Mouse (Mus musculus) kidney, adult 2 months (tissue): ENCODE measurements around the gene Galnt10. TPM values are rescaled to one million over a fixed set of nuclear protein-coding genes. Genes with fewer than 3 reads are reported as not detected.
A peak's percentile ranks its signal among the peaks of the same experiment; 100 is the strongest.

Experiments
- DNase-seq: peaks from one replicate; pipeline ENCODE4 v3.0.0; 2021
- H3K27ac ChIP-seq: fragments of 200-500 bp; 2 replicates; pipeline ENCODE4 v1.5.1; 2012; ENCODE audit warnings: low read depth, low read length, control low read depth, inconsistent platforms; ENCODE audit not compliant: insufficient read depth
- H3K27me3 ChIP-seq: fragments of 200-500 bp; replicated peaks from 2 replicates; pipeline ENCODE4 v1.6.1; 2012; ENCODE audit warnings: mild to moderate bottlenecking, moderate library complexity, low read length, inconsistent platforms; ENCODE audit not compliant: control insufficient read depth, insufficient read depth
- H3K36me3 ChIP-seq: fragments of 200-500 bp; 2 replicates; pipeline ENCODE4 v1.6.1; 2012; ENCODE audit warnings: mild to moderate bottlenecking, moderate library complexity, low read length, inconsistent platforms; ENCODE audit not compliant: control insufficient read depth, insufficient read depth
- H3K4me1 ChIP-seq: fragments of 200-500 bp; 2 replicates; pipeline ENCODE4 v1.6.1; 2011; ENCODE audit warnings: low read length; ENCODE audit not compliant: control insufficient read depth, insufficient read depth
- H3K4me3 ChIP-seq: fragments of 200-500 bp; 2 replicates; pipeline ENCODE4 v1.5.1; 2011; ENCODE audit warnings: mild to moderate bottlenecking, low read depth, low read length, control low read depth; ENCODE audit not compliant: insufficient read depth
- CTCF ChIP-seq: fragments of 200-500 bp; conservative IDR thresholded peaks from 2 replicates; pipeline ENCODE4 v1.5.1; 2011; ENCODE audit warnings: low read depth, mild to moderate bottlenecking, control low read depth, low read length, moderate library complexity, mixed read lengths; ENCODE audit not compliant: insufficient read depth, insufficient read length
- POLR2A ChIP-seq: fragments of 200-500 bp; IDR thresholded peaks from one replicate; pipeline ENCODE4 v1.6.1; 2011; ENCODE audit warnings: low read depth, low read length, control low read depth
- WGBS: fragments of 180-500 bp; shearing (Covaris S2); methylation state at CpG from one replicate; pipeline ENCODE4 v1.1.7; 2018; 5-methylcytosine and 5-hydroxymethylcytosine counted together
- polyA plus RNA-seq: library from polyadenylated mRNA; depleted of rRNA; stranded (reverse); fragments of >200 nt; gene quantifications from 2 replicates; pipeline ENCODE4 v1.2.3, GENCODE M21; 2012

Galnt10 gene
- polyA plus RNA-seq, 1 experiment, result 11.1 TPM

DNA sequence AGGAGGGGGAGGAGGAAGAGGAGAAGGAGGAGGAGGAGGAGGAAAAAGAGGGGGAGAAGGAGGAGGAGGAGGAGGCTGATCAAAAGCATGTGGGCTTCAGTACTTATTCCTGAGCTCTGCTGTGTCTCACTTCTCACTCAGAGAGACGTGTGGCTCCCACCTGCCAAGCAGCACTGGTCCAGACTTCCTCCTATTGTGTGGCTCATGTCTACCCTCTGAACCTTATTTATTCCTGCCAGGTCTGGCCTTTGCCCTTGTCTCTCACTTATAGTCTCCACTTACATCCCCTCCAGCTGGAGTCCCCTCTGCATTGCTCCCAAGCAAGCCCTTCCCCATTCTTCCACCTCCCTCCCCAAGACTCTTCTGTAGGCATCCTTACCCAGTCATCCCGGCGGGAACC lies 72.2 kb downstream of the Galnt10 start:
- WGBS, result 63% methylated on average over 3 of the region's 3 CpGs
- H3K4me1 ChIP-seq, result no peaks in the 10 kb centered on the region
- H3K27ac ChIP-seq, result no peak overlapping the region
- H3K36me3 ChIP-seq, result no peaks in the 10 kb centered on the region
- no peak for DNase-seq
- TF ChIP-seq POLR2A (no peak), CTCF (no peak)
- no peak overlapping the region for H3K4me3 ChIP-seq
- H3K27me3 ChIP-seq, result no peaks in the 10 kb centered on the region

DNA sequence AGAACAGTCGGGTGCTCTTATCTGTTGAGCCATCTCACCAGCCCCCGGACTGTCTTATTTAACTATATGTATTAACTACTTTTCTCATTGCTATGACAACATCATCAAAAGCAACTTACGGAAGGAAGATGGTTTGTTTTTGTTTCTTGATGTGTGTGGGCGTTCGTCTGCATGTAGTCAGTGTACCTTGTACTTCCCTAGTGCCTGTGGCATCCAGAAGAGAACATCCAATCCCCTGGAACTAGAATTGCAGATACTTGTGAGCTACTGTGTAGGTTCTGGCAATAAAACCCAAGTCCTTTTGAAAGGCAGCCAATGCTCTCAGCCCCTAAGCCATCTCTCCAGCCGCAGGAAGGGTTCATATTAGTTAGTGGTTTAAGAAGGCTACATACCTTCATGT lies 72.8 kb downstream of the Galnt10 start:
- Histone ChIP-seq H3K27ac (no peak overlapping the region), H3K4me3 (no peak overlapping the region), H3K27me3 (no peaks in the 10 kb centered on the region), H3K36me3 (no peaks in the 10 kb centered on the region), H3K4me1 (no peaks in the 10 kb centered on the region)
- TF ChIP-seq POLR2A, result no peak
- no peak for TF ChIP-seq CTCF
- no peak for DNase-seq
- WGBS, result 89% methylated on average over 6 of the region's 6 CpGs

DNA sequence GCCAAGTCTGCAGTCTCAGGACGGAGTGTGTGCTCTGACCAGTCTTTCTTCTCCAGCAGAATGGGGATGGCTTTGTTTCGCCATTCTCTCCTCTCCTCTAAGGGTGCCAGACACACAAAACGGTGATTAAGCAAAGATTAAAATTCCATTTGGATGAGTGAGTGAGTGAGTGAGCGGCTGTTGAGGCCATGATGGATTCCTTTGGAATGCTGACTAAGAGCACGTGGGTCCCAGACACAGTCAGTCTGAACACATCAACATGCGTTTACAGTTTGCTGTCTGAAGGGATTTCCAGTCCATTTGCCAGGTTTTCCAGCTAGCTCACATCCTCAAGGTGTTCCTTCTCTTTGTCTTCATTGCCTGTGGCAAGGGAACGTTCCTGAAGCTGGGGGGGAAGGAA lies 74.4 kb downstream of the Galnt10 start:
- DNase-seq, result no peak
- WGBS, result 50% methylated on average over 7 of the region's 7 CpGs
- TF ChIP-seq CTCF (no peak), POLR2A (no peak)
- Histone ChIP-seq H3K27me3 (no peaks in the 10 kb centered on the region), H3K36me3 (no peaks in the 10 kb centered on the region), H3K27ac (no peak overlapping the region), H3K4me1 (no peaks in the 10 kb centered on the region), H3K4me3 (no peak overlapping the region)

DNA sequence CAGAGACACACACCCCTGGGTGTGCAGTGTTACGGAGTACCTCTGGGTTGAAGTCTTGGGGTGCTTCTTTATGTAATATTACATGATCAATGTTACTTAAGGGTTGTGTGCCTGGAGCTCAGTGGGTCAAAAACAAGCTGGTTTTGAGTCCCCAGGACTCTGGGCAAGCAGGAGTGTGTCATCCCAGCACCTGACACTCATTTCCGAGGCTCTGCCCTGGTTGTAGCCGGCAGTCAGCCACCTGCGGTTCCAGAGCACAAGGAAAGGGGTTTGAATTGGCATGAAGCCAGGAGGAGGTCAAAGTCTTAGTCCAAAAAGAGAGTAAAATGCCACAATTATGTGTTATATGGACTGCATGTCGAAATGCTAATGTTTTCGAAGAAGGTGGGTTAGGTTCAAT lies 74.8 kb downstream of the Galnt10 start:
- no peak overlapping the region for H3K27ac ChIP-seq
- H3K36me3 ChIP-seq, result no peaks in the 10 kb centered on the region
- H3K4me1 ChIP-seq, result no peaks in the 10 kb centered on the region
- H3K4me3 ChIP-seq, result no peak overlapping the region
- DNase-seq, result no peak
- WGBS, result 66% methylated on average over 6 of the region's 6 CpGs
- no peak for TF ChIP-seq CTCF
- TF ChIP-seq POLR2A, result no peak
- no peaks in the 10 kb centered on the region for H3K27me3 ChIP-seq

DNA sequence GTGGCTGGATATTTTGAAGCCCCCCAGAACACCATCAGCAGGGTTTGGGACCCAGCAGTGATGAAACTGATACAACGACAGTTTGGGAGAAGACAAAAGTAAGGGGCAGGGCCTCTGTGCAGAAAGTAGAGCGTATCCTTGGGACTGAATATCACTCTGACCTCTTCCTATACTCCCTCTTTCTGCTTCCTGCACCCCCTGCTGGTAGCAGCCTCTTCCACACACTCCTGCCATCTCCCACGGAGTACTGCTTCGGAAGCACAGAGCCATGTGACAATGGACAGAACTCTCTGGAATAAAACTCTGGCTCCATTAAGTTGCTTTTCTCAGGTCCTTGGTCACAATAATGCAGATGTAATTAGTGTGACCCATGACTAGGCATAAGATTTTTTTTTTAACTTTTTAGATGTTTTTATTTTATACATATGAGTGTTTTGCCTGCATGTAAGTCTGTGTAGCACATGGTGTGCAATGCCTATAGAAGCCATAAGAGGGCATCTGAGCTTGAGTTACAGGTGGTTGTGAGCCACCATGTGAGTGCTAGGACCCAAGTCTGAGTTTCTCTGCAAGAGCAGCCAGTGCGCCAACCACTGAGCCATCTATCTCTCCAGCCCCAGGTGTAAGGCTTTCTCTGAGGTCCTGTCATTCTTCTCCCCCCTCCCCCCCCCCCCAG lies 79.7 kb downstream of the Galnt10 start:
- no peaks in the 10 kb centered on the region for H3K36me3 ChIP-seq
- no peaks in the 10 kb centered on the region for H3K4me1 ChIP-seq
- no peak overlapping the region for H3K27ac ChIP-seq
- peak; percentile 45 for TF ChIP-seq CTCF
- no peak for TF ChIP-seq POLR2A
- no peak overlapping the region for H3K4me3 ChIP-seq
- DNase-seq, result no peak
- 88% methylated on average over 5 of the region's 5 CpGs for WGBS
- no peaks in the 10 kb centered on the region for H3K27me3 ChIP-seq

DNA sequence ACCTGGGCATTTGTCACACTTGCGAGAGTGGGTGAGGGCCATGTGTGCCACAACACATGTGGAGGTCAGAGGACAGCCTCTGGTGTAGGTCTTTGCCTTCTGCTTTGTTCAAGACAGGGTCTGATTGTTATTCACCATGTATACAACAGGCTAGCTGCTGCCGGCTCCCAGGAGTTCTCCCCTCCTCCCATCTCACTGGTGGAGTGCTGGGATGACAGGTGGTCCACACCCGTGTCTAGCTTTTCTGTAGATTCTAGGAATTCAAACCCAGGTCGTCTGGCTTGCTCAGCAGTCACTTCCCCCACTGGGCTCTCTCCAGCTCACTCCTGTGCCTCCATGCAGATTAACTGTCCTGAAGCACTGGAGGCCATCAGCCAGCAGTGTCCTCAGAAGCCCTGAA lies 80.7 kb downstream of the Galnt10 start:
- no peaks in the 10 kb centered on the region for H3K36me3 ChIP-seq
- no peak overlapping the region for H3K4me3 ChIP-seq
- no peak overlapping the region for H3K27ac ChIP-seq
- no peaks in the 10 kb centered on the region for H3K4me1 ChIP-seq
- no peak for TF ChIP-seq POLR2A
- TF ChIP-seq CTCF, result no peak
- no peaks in the 10 kb centered on the region for H3K27me3 ChIP-seq
- DNase-seq, result no peak
- 79% methylated on average over 4 of the region's 4 CpGs for WGBS

DNA sequence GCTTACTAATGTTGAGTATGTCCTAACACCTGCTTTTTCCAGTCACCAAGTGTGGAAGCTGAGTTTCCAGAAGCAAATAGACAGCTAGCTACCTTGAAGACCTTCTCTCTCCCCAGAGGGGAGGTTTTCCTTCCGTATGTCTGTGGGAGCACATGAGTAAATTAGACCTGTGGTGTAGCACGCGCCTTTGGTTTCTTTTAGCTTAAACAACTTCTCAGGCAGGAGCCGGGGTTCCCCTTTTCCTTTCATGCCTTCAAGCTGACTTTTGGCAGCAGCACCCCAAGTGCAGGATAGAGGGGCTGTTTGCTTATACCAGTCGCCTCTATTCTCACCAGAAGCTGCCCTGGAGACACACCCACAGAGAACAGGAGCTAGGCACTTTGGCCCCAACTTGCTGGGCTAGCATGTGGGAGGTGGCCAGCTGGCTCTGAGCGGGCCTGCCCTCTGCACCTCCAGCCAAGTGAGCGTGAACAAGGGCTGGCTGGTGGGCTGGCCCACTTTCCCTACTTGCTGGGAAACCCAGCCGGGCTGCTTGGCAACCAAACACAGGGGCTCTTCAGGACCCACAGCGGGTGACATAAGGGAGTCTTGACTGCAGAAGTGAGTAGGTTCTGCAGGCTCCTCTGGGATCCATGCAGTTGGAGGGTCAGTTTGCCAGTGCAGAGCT lies 82.2 kb downstream of the Galnt10 start:
- Histone ChIP-seq H3K36me3 (no peaks in the 10 kb centered on the region), H3K27me3 (no peaks in the 10 kb centered on the region), H3K27ac (no peak overlapping the region), H3K4me1 (no peaks in the 10 kb centered on the region), H3K4me3 (no peak overlapping the region)
- 43% methylated on average over 9 of the region's 9 CpGs for WGBS
- DNase-seq, result peak; percentile 74
- no peak for TF ChIP-seq POLR2A
- no peak for TF ChIP-seq CTCF
